Mouse (Mus musculus) midbrain, embryonic 13.5 days (tissue): Measurements from ENCODE around the gene Dnajc13. TPM values are rescaled to one million over a fixed set of nuclear protein-coding genes. Genes with fewer than 3 reads are reported as not detected.

Source experiments
- ATAC-seq: fragments of 200-750 bp; cut with Nextera tagmentation; 2 replicates; pipeline ENCODE4 v1.8.0; 2017; ENCODE audit warnings: mild to moderate bottlenecking, moderate TSS enrichment, moderate library complexity
- H3K27ac ChIP-seq: fragments of 300-500 bp; sonication (generic); 2 replicates; pipeline ENCODE4 v1.5.1; 2015; ENCODE audit warnings: inconsistent platforms, mild to moderate bottlenecking, moderate library complexity
- H3K27me3 ChIP-seq: fragments of 300-500 bp; sonication (generic); 2 replicates; pipeline ENCODE4 v1.6.1; 2015; ENCODE audit warnings: mild to moderate bottlenecking, inconsistent platforms
- H3K36me3 ChIP-seq: fragments of 300-500 bp; sonication (generic); 2 replicates; pipeline ENCODE4 v1.6.1; 2015; ENCODE audit warnings: mild to moderate bottlenecking, inconsistent platforms
- H3K4me1 ChIP-seq: fragments of 300-500 bp; sonication (generic); replicated peaks from 2 replicates; pipeline ENCODE4 v1.6.1; 2015; ENCODE audit warnings: inconsistent platforms
- H3K4me2 ChIP-seq: fragments of 300-500 bp; sonication (generic); replicated peaks from 2 replicates; pipeline ENCODE4 v1.6.1; 2015; ENCODE audit warnings: moderate library complexity, mild to moderate bottlenecking, inconsistent platforms
- H3K4me3 ChIP-seq: fragments of 300-500 bp; sonication (generic); replicated peaks from 2 replicates; pipeline ENCODE4 v1.5.1; 2015; ENCODE audit warnings: mild to moderate bottlenecking, inconsistent platforms
- H3K9ac ChIP-seq: fragments of 300-500 bp; sonication (generic); replicated peaks from 2 replicates; pipeline ENCODE4 v1.6.1; 2015; ENCODE audit warnings: mild to moderate bottlenecking, inconsistent platforms
- H3K9me3 ChIP-seq: fragments of 300-500 bp; sonication (generic); 2 replicates; pipeline ENCODE4 v1.6.1; 2016; ENCODE audit warnings: mild to moderate bottlenecking, inconsistent platforms
- WGBS: fragments of 180-500 bp; shearing (Covaris S2); methylation state at CpG from one replicate; pipeline ENCODE4 v1.1.7; 2015; 5-methylcytosine and 5-hydroxymethylcytosine counted together
- polyA plus RNA-seq: library from polyadenylated mRNA; unstranded; fragments of >200 nt; fragmentation: Nextera tagmentation; extraction: Ambion mirVana; gene quantifications from 2 replicates; pipeline ENCODE4 v1.2.1, GENCODE M21; 2015

Gene Dnajc13
- polyA plus RNA-seq, 1 experiment from 2014 or later: 19.2 TPM

- ATAC-seq: no peak
- Histone ChIP-seq H3K9me3 (no peaks in the 10 kb centered on the region), H3K27ac (no peak overlapping the region), H3K36me3 (no peaks in the 10 kb centered on the region), H3K9ac (no peak overlapping the region), H3K4me3 (no peak overlapping the region), H3K4me1 (peaks cover 9% of the 10 kb centered on the region), H3K4me2 (no peak overlapping the region), H3K27me3 (no peaks in the 10 kb centered on the region)
- WGBS: 93% methylated on average over 9 of the region's 9 CpGs
Measured at GRCm38 (mm10) chr9:104130141-104130755, 132.5 kb downstream of the Dnajc13 start.

- Histone ChIP-seq H3K9me3 (no peaks in the 10 kb centered on the region), H3K4me2 (no peak overlapping the region), H3K27ac (no peak overlapping the region; the same call in 1 of the 2 replicates), H3K27me3 (no peaks in the 10 kb centered on the region), H3K4me1 (peaks cover 20% of the 10 kb centered on the region), H3K9ac (no peak overlapping the region), H3K4me3 (no peak overlapping the region), H3K36me3 (no peaks in the 10 kb centered on the region)
- WGBS: 26% methylated on average over 2 of the region's 2 CpGs
- ATAC-seq: no peak
Measured at GRCm38 (mm10) chr9:104128110-104128509, 134.6 kb downstream of the Dnajc13 start.

- Histone ChIP-seq H3K9me3 (no peaks in the 10 kb centered on the region), H3K36me3 (no peaks in the 10 kb centered on the region), H3K9ac (no peak within 1 kb of the TSS), H3K27ac (no peak within 1 kb of the TSS), H3K27me3 (no peaks in the 10 kb centered on the region), H3K4me2 (no peak within 1 kb of the TSS), H3K4me3 (no peak within 1 kb of the TSS), H3K4me1 (peaks cover 20% of the 10 kb centered on the region)
- WGBS: 72% methylated on average over 3 of the region's 3 CpGs
- ATAC-seq: no peak
Measured at GRCm38 (mm10) chr9:104126833-104127232, 135.9 kb downstream of the Dnajc13 start, which contains the start of gene Ackr4. Ackr4 (minus strand) TSS chr9:104126933.

GRCm38 (mm10) chr9:104123622-104124021, 139.1 kb downstream of the Dnajc13 start:
- no peak for ATAC-seq
- no peaks in the 10 kb centered on the region for H3K27me3 ChIP-seq
- no peaks in the 10 kb centered on the region for H3K36me3 ChIP-seq
- H3K4me3 ChIP-seq: no peak overlapping the region
- H3K9ac ChIP-seq: no peak overlapping the region
- no peaks in the 10 kb centered on the region for H3K9me3 ChIP-seq
- 40% methylated on average over 5 of the region's 5 CpGs for WGBS
- H3K4me1 ChIP-seq: peaks cover 20% of the 10 kb centered on the region
- no peak overlapping the region for H3K4me2 ChIP-seq
- H3K27ac ChIP-seq: no peak overlapping the region

- WGBS: 75% methylated on average over 5 of the region's 5 CpGs
- Histone ChIP-seq H3K9ac (no peak overlapping the region), H3K36me3 (no peaks in the 10 kb centered on the region), H3K27ac (no peak overlapping the region), H3K27me3 (no peaks in the 10 kb centered on the region), H3K4me2 (no peak overlapping the region), H3K4me1 (peaks cover 17% of the 10 kb centered on the region), H3K4me3 (no peak overlapping the region), H3K9me3 (no peaks in the 10 kb centered on the region)
- no peak for ATAC-seq
Measured at GRCm38 (mm10) chr9:104123101-104123500, 139.6 kb downstream of the Dnajc13 start.

- Histone ChIP-seq H3K9me3 (peaks cover 7% of the 10 kb centered on the region), H3K4me3 (no peak overlapping the region), H3K4me1 (no peaks in the 10 kb centered on the region), H3K27me3 (no peaks in the 10 kb centered on the region), H3K27ac (no peak overlapping the region), H3K9ac (no peak overlapping the region), H3K36me3 (no peaks in the 10 kb centered on the region), H3K4me2 (no peak overlapping the region)
- 98% methylated on average over 5 of the region's 5 CpGs for WGBS
- ATAC-seq: no peak
Measured at GRCm38 (mm10) chr9:104109151-104109550, 153.6 kb downstream of the Dnajc13 start.

GRCm38 (mm10) chr9:104108571-104109143, 154.1 kb downstream of the Dnajc13 start:
- no peak overlapping the region for H3K4me3 ChIP-seq
- 59% methylated on average over 2 of the region's 2 CpGs for WGBS
- no peak overlapping the region for H3K27ac ChIP-seq
- H3K9ac ChIP-seq: no peak overlapping the region
- peaks cover 7% of the 10 kb centered on the region for H3K9me3 ChIP-seq
- no peak overlapping the region for H3K4me2 ChIP-seq
- H3K36me3 ChIP-seq: no peaks in the 10 kb centered on the region
- no peaks in the 10 kb centered on the region for H3K4me1 ChIP-seq
- no peaks in the 10 kb centered on the region for H3K27me3 ChIP-seq
- no peak for ATAC-seq

GRCm38 (mm10) chr9:104107482-104107881, 155.2 kb downstream of the Dnajc13 start:
- Histone ChIP-seq H3K27ac (no peak overlapping the region), H3K27me3 (no peaks in the 10 kb centered on the region), H3K36me3 (no peaks in the 10 kb centered on the region), H3K4me1 (no peaks in the 10 kb centered on the region), H3K9me3 (peaks cover 7% of the 10 kb centered on the region), H3K9ac (no peak overlapping the region), H3K4me2 (no peak overlapping the region), H3K4me3 (no peak overlapping the region)
- WGBS: 81% methylated on average over 6 of the region's 6 CpGs
- no peak for ATAC-seq

GRCm38 (mm10) chr9:104106930-104107329, 155.8 kb downstream of the Dnajc13 start:
- Histone ChIP-seq H3K4me2 (no peak overlapping the region), H3K4me3 (no peak overlapping the region), H3K4me1 (no peaks in the 10 kb centered on the region), H3K9me3 (peaks cover 4% of the 10 kb centered on the region), H3K9ac (no peak overlapping the region), H3K36me3 (no peaks in the 10 kb centered on the region), H3K27me3 (no peaks in the 10 kb centered on the region), H3K27ac (no peak overlapping the region)
- WGBS: 85% methylated on average over 9 of the region's 9 CpGs
- no peak for ATAC-seq

GRCm38 (mm10) chr9:104104986-104105385, 157.7 kb downstream of the Dnajc13 start:
- H3K9me3 ChIP-seq: no peaks in the 10 kb centered on the region
- no peak overlapping the region for H3K27ac ChIP-seq
- no peak for ATAC-seq
- H3K27me3 ChIP-seq: no peaks in the 10 kb centered on the region
- H3K4me1 ChIP-seq: no peaks in the 10 kb centered on the region
- H3K4me2 ChIP-seq: no peak overlapping the region
- H3K4me3 ChIP-seq: no peak overlapping the region
- no peak overlapping the region for H3K9ac ChIP-seq
- no peaks in the 10 kb centered on the region for H3K36me3 ChIP-seq
- 88% methylated on average over 2 of the region's 2 CpGs for WGBS

- no peak overlapping the region for H3K9ac ChIP-seq
- H3K9me3 ChIP-seq: no peaks in the 10 kb centered on the region
- no peaks in the 10 kb centered on the region for H3K36me3 ChIP-seq
- H3K27me3 ChIP-seq: no peaks in the 10 kb centered on the region
- H3K4me2 ChIP-seq: no peak overlapping the region
- no peak overlapping the region for H3K4me3 ChIP-seq
- ATAC-seq: no peak
- H3K4me1 ChIP-seq: no peaks in the 10 kb centered on the region
- H3K27ac ChIP-seq: no peak overlapping the region
- 29% methylated on average over 2 of the region's 2 CpGs for WGBS
Measured at GRCm38 (mm10) chr9:104102901-104103300, 159.8 kb downstream of the Dnajc13 start.

- no peak for ATAC-seq
- Histone ChIP-seq H3K4me3 (no peak overlapping the region), H3K36me3 (no peaks in the 10 kb centered on the region), H3K4me2 (no peak overlapping the region), H3K4me1 (no peaks in the 10 kb centered on the region), H3K27me3 (no peaks in the 10 kb centered on the region), H3K27ac (no peak overlapping the region), H3K9ac (no peak overlapping the region), H3K9me3 (no peaks in the 10 kb centered on the region)
- 42% methylated on average over 6 of the region's 6 CpGs for WGBS
Measured at GRCm38 (mm10) chr9:104102301-104102700, 160.4 kb downstream of the Dnajc13 start.

- no peak overlapping the region for H3K27ac ChIP-seq
Measured at GRCm38 (mm10) chr9:104101458-104101857, 161.3 kb downstream of the Dnajc13 start.

More at GRCm38 (mm10) chr9:104101458-104101857, 161.3 kb downstream of the Dnajc13 start:
- Histone ChIP-seq H3K27me3 (no peaks in the 10 kb centered on the region), H3K36me3 (no peaks in the 10 kb centered on the region), H3K4me1 (no peaks in the 10 kb centered on the region), H3K4me3 (no peak overlapping the region), H3K4me2 (no peak overlapping the region), H3K9ac (no peak overlapping the region), H3K9me3 (no peaks in the 10 kb centered on the region)
- WGBS: 34% methylated on average over 3 of the region's 3 CpGs
- no peak for ATAC-seq
